Mouse (Mus musculus): ENCODE results near the gene Snta1.
A peak's percentile ranks its signal among the peaks of the same experiment; 100 is the strongest.
"Not testable (repeated sequence)": the region's sequence is repeated elsewhere in the genome, so short reads cannot be mapped to it uniquely, and the experiment has no call there.

The Snta1 gene

GRCm38 (mm10) chr2:154372151-154372829 lies 35.6 kb downstream of the Snta1 start:
- DNase-seq (ENCODE audit: low spot score) = peak; percentile 87

GRCm38 (mm10) chr2:154367510-154367909 lies 40.4 kb downstream of the Snta1 start:
- DNase-seq (ENCODE audit: low spot score) = no peak

- DNase-seq (ENCODE audit: low spot score) = not testable (repeated sequence)
Observed at GRCm38 (mm10) chr2:154354000-154354425, 53.9 kb downstream of the Snta1 start.

GRCm38 (mm10) chr2:154348152-154348551 lies 59.7 kb downstream of the Snta1 start:
- no peak for DNase-seq (ENCODE audit: low spot score)

GRCm38 (mm10) chr2:154339356-154339755 lies 68.5 kb downstream of the Snta1 start:
- DNase-seq (ENCODE audit: low spot score) = no peak

GRCm38 (mm10) chr2:154338161-154338560 lies 69.7 kb downstream of the Snta1 start:
- DNase-seq (ENCODE audit: low spot score) = no peak

- DNase-seq (ENCODE audit: low spot score) = no peak
Observed at GRCm38 (mm10) chr2:154335572-154335971, 72.3 kb downstream of the Snta1 start.

GRCm38 (mm10) chr2:154326852-154327251 lies 81.0 kb downstream of the Snta1 start:
- no peak for DNase-seq (ENCODE audit: low spot score)
